Mouse (Mus musculus) embryonic facial prominence, embryonic 14.5 days (tissue): ENCODE data around the gene Kyat3. TPM values are rescaled to one million over a fixed set of nuclear protein-coding genes. Genes with fewer than 3 reads are reported as not detected.

Source experiments
- ATAC-seq: fragments of 200-750 bp; cut with Nextera tagmentation; 2 replicates; pipeline ENCODE4 v1.8.0; 2017; ENCODE audit warnings: low read depth, moderate number of reproducible peaks, moderate TSS enrichment
- DNase-seq: peaks from one replicate; pipeline ENCODE4 v3.0.0-alpha.2; 2015; ENCODE audit warnings: low spot score
- H3K27ac ChIP-seq: fragments of 300-500 bp; sonication (generic); replicated peaks from 2 replicates; pipeline ENCODE4 v1.5.1; 2014; ENCODE audit warnings: low read depth, mild to moderate bottlenecking, low read length, moderate library complexity
- H3K27me3 ChIP-seq: fragments of 300-500 bp; sonication (generic); replicated peaks from 2 replicates; pipeline ENCODE4 v1.6.1; 2014; ENCODE audit warnings: low read length; ENCODE audit not compliant: control insufficient read depth, insufficient read depth
- H3K36me3 ChIP-seq: fragments of 300-500 bp; sonication (generic); 2 replicates; pipeline ENCODE4 v1.6.1; 2014; ENCODE audit warnings: low read length, mixed read lengths; ENCODE audit not compliant: control insufficient read depth, insufficient read depth
- H3K4me1 ChIP-seq: fragments of 300-500 bp; sonication (generic); 2 replicates; pipeline ENCODE4 v1.6.1; 2014; ENCODE audit warnings: antibody characterized with exemption, low read length; ENCODE audit not compliant: control insufficient read depth, insufficient read depth
- H3K4me2 ChIP-seq: fragments of 300-500 bp; sonication (generic); 2 replicates; pipeline ENCODE4 v1.6.1; 2014; ENCODE audit warnings: low read depth, mild to moderate bottlenecking, low read length, moderate library complexity, mixed read lengths
- H3K4me3 ChIP-seq: fragments of 300-500 bp; sonication (generic); 2 replicates; pipeline ENCODE4 v1.5.1; 2014; ENCODE audit warnings: low read depth, mild to moderate bottlenecking, low read length
- H3K9ac ChIP-seq: fragments of 300-500 bp; sonication (generic); 2 replicates; pipeline ENCODE4 v1.6.1; 2014; ENCODE audit warnings: low read depth, mild to moderate bottlenecking, low read length, moderate library complexity, mixed read lengths
- H3K9me3 ChIP-seq: fragments of 300-500 bp; sonication (generic); 2 replicates; pipeline ENCODE4 v1.6.1; 2016; ENCODE audit warnings: low read length; ENCODE audit not compliant: control insufficient read depth
- WGBS: fragments of 180-500 bp; shearing (Covaris S2); extraction: QIAGEN DNeasy Blood & Tissue Kit; methylation state at CpG from one replicate; pipeline ENCODE4 v1.1.7; 2014; 5-methylcytosine and 5-hydroxymethylcytosine counted together
- polyA plus RNA-seq: library from polyadenylated mRNA; unstranded; fragments of >200 nt; fragmentation: Nextera tagmentation; extraction: Ambion mirVana; gene quantifications from 2 replicates; pipeline ENCODE4 v1.2.1, GENCODE M21; 2014

Kyat3 gene
- polyA plus RNA-seq, 1 experiment from 2014 or later, result 14.9 TPM

GRCm38 (mm10) chr3:142760356-142760755 is 59.5 kb downstream of the Kyat3 start:
- WGBS, result 68% methylated on average over 6 of the region's 6 CpGs
- DNase-seq, result no peak
- no peak for ATAC-seq
- H3K9ac ChIP-seq, result no peak overlapping the region
- no peaks in the 10 kb centered on the region for H3K27me3 ChIP-seq
- no peak overlapping the region for H3K27ac ChIP-seq
- H3K4me1 ChIP-seq, result no peaks in the 10 kb centered on the region
- no peak overlapping the region for H3K4me3 ChIP-seq
- no peak overlapping the region for H3K4me2 ChIP-seq
- no peaks in the 10 kb centered on the region for H3K36me3 ChIP-seq
- H3K9me3 ChIP-seq, result no peaks in the 10 kb centered on the region

- Histone ChIP-seq H3K27ac (peak within 1 kb of the TSS; percentile 89), H3K4me1 (peaks cover 15% of the 10 kb centered on the region), H3K9ac (peak within 1 kb of the TSS; percentile 89), H3K27me3 (no peaks in the 10 kb centered on the region), H3K4me2 (peak within 1 kb of the TSS; percentile 82), H3K9me3 (no peaks in the 10 kb centered on the region), H3K4me3 (peak within 1 kb of the TSS; percentile 88), H3K36me3 (no peaks in the 10 kb centered on the region)
- DNase-seq, result peak; percentile 97
- peak; percentile 99 for ATAC-seq
- under 1% methylated on average over 61 of the region's 64 CpGs for WGBS
Measured at GRCm38 (mm10) chr3:142764995-142765777, 64.3 kb downstream of the Kyat3 start, which contains the start of gene Gtf2b. Gtf2b (plus strand) TSS chr3:142765045.

DNA sequence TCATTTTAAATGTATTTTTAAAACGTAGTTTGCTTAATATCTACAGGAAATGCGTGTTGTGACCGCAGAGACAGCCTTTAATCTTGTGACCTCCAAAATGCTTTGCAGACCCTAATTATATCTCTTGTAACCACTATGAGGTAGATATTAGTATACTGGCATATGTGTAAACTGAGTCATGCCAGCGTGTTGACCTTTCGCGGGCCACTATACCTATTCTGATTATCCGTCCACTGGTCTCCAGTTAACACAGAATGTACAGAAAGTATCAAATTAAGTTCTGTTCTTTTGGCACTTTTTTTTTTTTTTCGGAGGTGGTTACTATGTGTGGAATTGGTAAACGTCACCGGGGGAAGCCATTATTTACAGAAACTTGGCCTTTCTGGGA is 64.9 kb downstream of the Kyat3 start:
- Histone ChIP-seq H3K27ac (peak overlapping the region; percentile 89), H3K9me3 (no peaks in the 10 kb centered on the region), H3K4me3 (peak overlapping the region; percentile 88), H3K36me3 (no peaks in the 10 kb centered on the region), H3K9ac (peak overlapping the region; percentile 89), H3K4me2 (peak overlapping the region; percentile 82), H3K4me1 (peaks cover 15% of the 10 kb centered on the region), H3K27me3 (no peaks in the 10 kb centered on the region)
- DNase-seq (no peak), ATAC-seq (no peak)
- WGBS, result 16% methylated on average over 10 of the region's 10 CpGs

DNA sequence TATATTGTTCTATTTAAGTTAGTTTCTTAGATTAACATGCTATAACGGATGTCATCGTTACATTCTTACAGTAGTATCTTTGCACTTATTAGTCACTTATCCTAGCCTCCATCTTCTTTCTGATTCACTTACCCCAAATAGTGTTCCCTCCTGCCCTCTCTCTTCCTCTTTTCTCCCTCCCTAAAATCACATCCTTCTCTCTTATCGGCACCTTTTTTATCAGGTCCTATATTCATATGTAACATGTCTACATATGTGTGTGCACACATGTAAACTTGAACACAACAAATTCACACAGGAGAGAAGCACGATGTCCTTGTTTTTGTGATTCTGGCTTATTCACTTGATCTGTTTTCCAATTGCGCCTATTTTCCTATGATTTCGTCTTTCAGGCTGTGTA is 67.6 kb downstream of the Kyat3 start:
- ATAC-seq (no peak), DNase-seq (no peak)
- H3K36me3 ChIP-seq, result peaks cover 21% of the 10 kb centered on the region; the same call in 1 of the 2 replicates
- no peaks in the 10 kb centered on the region for H3K9me3 ChIP-seq
- WGBS, result 97% methylated on average over 6 of the region's 6 CpGs
- no peak overlapping the region for H3K27ac ChIP-seq
- no peak overlapping the region for H3K4me2 ChIP-seq
- no peaks in the 10 kb centered on the region for H3K27me3 ChIP-seq
- H3K4me3 ChIP-seq, result no peak overlapping the region
- peaks cover 15% of the 10 kb centered on the region for H3K4me1 ChIP-seq
- no peak overlapping the region for H3K9ac ChIP-seq

DNA sequence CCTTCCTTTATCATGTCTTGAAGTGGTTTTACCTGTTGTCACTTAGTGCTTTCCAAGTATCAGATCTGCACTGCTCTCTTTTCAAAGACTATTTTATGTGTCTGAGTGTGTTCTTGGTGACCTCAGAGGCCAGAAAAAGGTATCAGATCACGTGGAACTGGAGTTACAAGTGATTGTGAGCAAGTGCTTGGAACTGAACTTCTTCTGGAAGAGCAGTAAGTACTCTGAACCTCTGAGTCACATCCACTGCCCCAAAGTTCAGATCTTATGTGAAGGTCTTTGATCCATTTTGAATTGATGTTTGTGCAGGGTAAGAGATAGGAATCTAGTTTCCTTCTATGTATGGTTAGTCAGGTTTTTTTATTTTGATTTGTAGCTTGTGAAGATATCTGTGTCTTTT is 69.7 kb downstream of the Kyat3 start:
- ATAC-seq (no peak), DNase-seq (no peak)
- Histone ChIP-seq H3K27ac (no peak overlapping the region), H3K9me3 (no peaks in the 10 kb centered on the region), H3K9ac (no peak overlapping the region), H3K4me1 (peaks cover 15% of the 10 kb centered on the region), H3K4me2 (no peak overlapping the region), H3K4me3 (no peak overlapping the region), H3K36me3 (peaks cover 31% of the 10 kb centered on the region), H3K27me3 (no peaks in the 10 kb centered on the region)
- WGBS, result 42% methylated on average over 1 of the region's 1 CpGs

GRCm38 (mm10) chr3:142773538-142774191 is 72.8 kb downstream of the Kyat3 start:
- no peaks in the 10 kb centered on the region for H3K9me3 ChIP-seq
- ATAC-seq (no peak), DNase-seq (no peak)
- H3K4me1 ChIP-seq, result no peaks in the 10 kb centered on the region
- no peak overlapping the region for H3K4me2 ChIP-seq
- WGBS, result 78% methylated on average over 4 of the region's 4 CpGs
- peaks cover 48% of the 10 kb centered on the region for H3K36me3 ChIP-seq
- no peak overlapping the region for H3K4me3 ChIP-seq
- H3K27me3 ChIP-seq, result no peaks in the 10 kb centered on the region
- no peak overlapping the region for H3K27ac ChIP-seq
- H3K9ac ChIP-seq, result no peak overlapping the region

GRCm38 (mm10) chr3:142777227-142777626 is 76.4 kb downstream of the Kyat3 start:
- no peak for DNase-seq
- Histone ChIP-seq H3K9ac (no peak overlapping the region), H3K4me2 (no peak overlapping the region), H3K27me3 (no peaks in the 10 kb centered on the region), H3K27ac (no peak overlapping the region), H3K36me3 (peaks cover 71% of the 10 kb centered on the region), H3K4me3 (no peak overlapping the region), H3K4me1 (no peaks in the 10 kb centered on the region), H3K9me3 (no peaks in the 10 kb centered on the region)
- 80% methylated on average over 3 of the region's 3 CpGs for WGBS
- no peak for ATAC-seq

- ATAC-seq, result no peak
- H3K9me3 ChIP-seq, result no peaks in the 10 kb centered on the region
Measured at GRCm38 (mm10) chr3:142786423-142787072, 85.7 kb downstream of the Kyat3 start.

More at GRCm38 (mm10) chr3:142786423-142787072, 85.7 kb downstream of the Kyat3 start:
- no peak overlapping the region for H3K4me3 ChIP-seq
- no peak overlapping the region for H3K27ac ChIP-seq
- H3K4me1 ChIP-seq, result no peaks in the 10 kb centered on the region
- H3K36me3 ChIP-seq, result peaks cover 58% of the 10 kb centered on the region
- no peak for DNase-seq
- H3K9ac ChIP-seq, result no peak overlapping the region
- no peak overlapping the region for H3K4me2 ChIP-seq
- no peaks in the 10 kb centered on the region for H3K27me3 ChIP-seq
- WGBS, result 34% methylated on average over 2 of the region's 2 CpGs
